Mouse (Mus musculus): ENCODE results near the gene Fzd10.

GRCm38 (mm10) chr5:128646286-128646685, 45.6 kb downstream of the Fzd10 start:
- TF ChIP-seq TAL1 (IDR thresholded peaks at IDR 0.05; ENCODE audit: low read length) (no peak), GATA1 (IDR thresholded peaks at IDR 0.05; ENCODE audit: low read length) (no peak)
